Mouse (Mus musculus): ENCODE results near the gene Hes1. TPM values are rescaled to one million over a fixed set of nuclear protein-coding genes. Genes with fewer than 3 reads are reported as not detected.

Hes1 gene
- polyA plus RNA-seq, 1 experiment from 2014 or later, result 19.1 TPM

- 69% methylated on average over 10 of the region's 10 CpGs for WGBS
- Histone ChIP-seq H3K36me3 (no peaks in the 10 kb centered on the region), H3K27ac (no peak overlapping the region), H3K4me3 (no peak overlapping the region), H3K4me2 (no peak overlapping the region), H3K9ac (no peak overlapping the region), H3K27me3 (peaks cover 87% of the 10 kb centered on the region), H3K9me3 (no peaks in the 10 kb centered on the region), H3K4me1 (replicated peaks) (peaks cover 14% of the 10 kb centered on the region)
- ATAC-seq (ENCODE audit: low FRiP score), result no peak
Measured at GRCm38 (mm10) chr16:30055361-30055889, 8.8 kb upstream of the Hes1 start.

GRCm38 (mm10) chr16:30055927-30056326, 8.3 kb upstream of the Hes1 start:
- no peak overlapping the region for H3K27ac ChIP-seq
- H3K4me2 ChIP-seq, result no peak overlapping the region
- no peak for ATAC-seq (ENCODE audit: low FRiP score)
- no peak overlapping the region for H3K9ac ChIP-seq
- H3K4me3 ChIP-seq, result no peak overlapping the region
- H3K36me3 ChIP-seq, result no peaks in the 10 kb centered on the region
- peaks cover 89% of the 10 kb centered on the region for H3K27me3 ChIP-seq
- WGBS, result 82% methylated on average over 7 of the region's 7 CpGs
- no peaks in the 10 kb centered on the region for H3K9me3 ChIP-seq
- peaks cover 19% of the 10 kb centered on the region for H3K4me1 ChIP-seq (replicated peaks)

DNA sequence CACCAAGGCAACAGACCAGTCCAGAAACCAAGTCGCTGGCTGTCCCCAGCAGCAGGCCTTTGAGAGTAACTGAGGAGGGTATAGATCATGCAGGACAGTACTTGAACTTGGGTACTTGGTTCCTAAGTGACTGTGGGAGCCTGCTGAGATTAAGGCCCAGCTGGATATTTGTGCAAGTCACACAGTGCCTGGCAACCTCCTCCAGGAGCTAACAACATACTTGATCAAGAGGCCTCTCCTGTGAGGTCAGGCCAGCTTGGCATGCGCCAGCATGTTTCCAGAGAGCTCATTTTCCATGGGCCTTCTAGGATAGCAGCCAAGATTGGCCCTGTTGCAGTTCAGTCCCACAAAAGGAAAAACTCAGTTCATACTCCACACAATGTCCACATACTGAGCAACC, 7.3 kb upstream of the Hes1 start:
- H3K9me3 ChIP-seq, result no peaks in the 10 kb centered on the region
- no peak overlapping the region for H3K4me3 ChIP-seq
- WGBS, result 58% methylated on average over 2 of the region's 2 CpGs
- ATAC-seq (ENCODE audit: low FRiP score), result peak; percentile 47; the same call in 1 of the 2 replicates
- H3K4me2 ChIP-seq, result no peak overlapping the region
- no peak overlapping the region for H3K27ac ChIP-seq
- peaks cover 90% of the 10 kb centered on the region for H3K27me3 ChIP-seq
- H3K9ac ChIP-seq, result no peak overlapping the region
- H3K4me1 ChIP-seq (replicated peaks), result peaks cover 20% of the 10 kb centered on the region
- H3K36me3 ChIP-seq, result no peaks in the 10 kb centered on the region

- Histone ChIP-seq H3K27me3 (peaks cover 84% of the 10 kb centered on the region), H3K4me3 (no peak overlapping the region), H3K9me3 (no peaks in the 10 kb centered on the region), H3K27ac (no peak overlapping the region; the same call in 1 of the 2 replicates), H3K4me1 (replicated peaks) (peaks cover 34% of the 10 kb centered on the region), H3K4me2 (no peak overlapping the region), H3K9ac (no peak overlapping the region), H3K36me3 (no peaks in the 10 kb centered on the region)
- peak; percentile 25; the same call in 1 of the 2 replicates for ATAC-seq (ENCODE audit: low FRiP score)
- WGBS, result 18% methylated on average over 9 of the region's 9 CpGs
Measured at GRCm38 (mm10) chr16:30058974-30059717, 5.0 kb upstream of the Hes1 start.

- no peak for ATAC-seq (ENCODE audit: low FRiP score)
- H3K27me3 ChIP-seq, result peaks cover 83% of the 10 kb centered on the region
- H3K36me3 ChIP-seq, result no peaks in the 10 kb centered on the region
- H3K4me3 ChIP-seq, result no peak overlapping the region
- H3K27ac ChIP-seq, result no peak overlapping the region
- 8% methylated on average over 8 of the region's 8 CpGs for WGBS
- H3K9ac ChIP-seq, result no peak overlapping the region
- H3K9me3 ChIP-seq, result no peaks in the 10 kb centered on the region
- no peak overlapping the region for H3K4me2 ChIP-seq
- peaks cover 42% of the 10 kb centered on the region for H3K4me1 ChIP-seq (replicated peaks)
Measured at GRCm38 (mm10) chr16:30060412-30060811, 3.8 kb upstream of the Hes1 start.

- no peaks in the 10 kb centered on the region for H3K36me3 ChIP-seq
- no peak for ATAC-seq (ENCODE audit: low FRiP score)
- H3K4me3 ChIP-seq, result peak overlapping the region; percentile 56
- no peaks in the 10 kb centered on the region for H3K9me3 ChIP-seq
- WGBS, result 18% methylated on average over 12 of the region's 12 CpGs
- H3K27ac ChIP-seq, result 0 out of 2 replicates have a peak overlapping the region, but pooled peaks have one; percentile 90
- H3K4me1 ChIP-seq (replicated peaks), result peaks cover 61% of the 10 kb centered on the region
- H3K9ac ChIP-seq, result peak overlapping the region; percentile 82; the same call in 1 of the 2 replicates
- H3K27me3 ChIP-seq, result peaks cover 83% of the 10 kb centered on the region
- peak overlapping the region; percentile 98 for H3K4me2 ChIP-seq
Measured at GRCm38 (mm10) chr16:30062242-30063030, 1.7 kb upstream of the Hes1 start.

GRCm38 (mm10) chr16:30063121-30063881, 883 bp upstream of the Hes1 start:
- WGBS, result 1% methylated on average over 33 of the region's 82 CpGs
- H3K27ac ChIP-seq, result peak overlapping the region; percentile 90
- peak overlapping the region; percentile 82 for H3K9ac ChIP-seq
- peak overlapping the region; percentile 56 for H3K4me3 ChIP-seq
- peaks cover 66% of the 10 kb centered on the region for H3K4me1 ChIP-seq (replicated peaks)
- H3K9me3 ChIP-seq, result no peaks in the 10 kb centered on the region
- H3K4me2 ChIP-seq, result peak overlapping the region; percentile 98
- no peaks in the 10 kb centered on the region for H3K36me3 ChIP-seq
- peak; percentile 27 for ATAC-seq (ENCODE audit: low FRiP score)
- peaks cover 80% of the 10 kb centered on the region for H3K27me3 ChIP-seq

DNA sequence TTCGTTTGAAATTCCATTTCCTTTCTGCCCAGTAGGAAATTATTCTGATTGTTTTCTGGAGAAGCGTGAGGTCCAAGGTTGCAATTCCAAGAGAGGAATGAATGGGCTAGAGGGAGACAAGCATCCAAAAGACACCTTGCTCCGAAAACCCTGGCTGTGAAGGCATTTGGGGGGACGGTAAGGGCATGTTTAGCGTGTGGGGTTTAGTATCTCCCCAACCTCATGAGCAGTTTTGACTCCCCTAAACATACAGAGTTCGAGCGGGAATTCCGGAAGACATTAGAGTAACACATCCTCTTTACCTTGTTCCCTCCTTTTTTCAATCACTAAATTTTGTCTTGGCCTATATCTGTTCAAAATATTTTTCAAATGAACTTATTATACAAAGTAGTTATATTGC, 429 bp downstream of the Hes1 start:
- H3K9ac ChIP-seq, result peak overlapping the region; percentile 82
- H3K4me2 ChIP-seq, result peak overlapping the region; percentile 98
- H3K36me3 ChIP-seq, result no peaks in the 10 kb centered on the region
- peaks cover 77% of the 10 kb centered on the region for H3K27me3 ChIP-seq
- peak overlapping the region; percentile 56 for H3K4me3 ChIP-seq
- H3K4me1 ChIP-seq (replicated peaks), result peaks cover 67% of the 10 kb centered on the region
- ATAC-seq (ENCODE audit: low FRiP score), result no peak
- WGBS, result under 1% methylated on average over 8 of the region's 8 CpGs
- no peaks in the 10 kb centered on the region for H3K9me3 ChIP-seq
- peak overlapping the region; percentile 90 for H3K27ac ChIP-seq

DNA sequence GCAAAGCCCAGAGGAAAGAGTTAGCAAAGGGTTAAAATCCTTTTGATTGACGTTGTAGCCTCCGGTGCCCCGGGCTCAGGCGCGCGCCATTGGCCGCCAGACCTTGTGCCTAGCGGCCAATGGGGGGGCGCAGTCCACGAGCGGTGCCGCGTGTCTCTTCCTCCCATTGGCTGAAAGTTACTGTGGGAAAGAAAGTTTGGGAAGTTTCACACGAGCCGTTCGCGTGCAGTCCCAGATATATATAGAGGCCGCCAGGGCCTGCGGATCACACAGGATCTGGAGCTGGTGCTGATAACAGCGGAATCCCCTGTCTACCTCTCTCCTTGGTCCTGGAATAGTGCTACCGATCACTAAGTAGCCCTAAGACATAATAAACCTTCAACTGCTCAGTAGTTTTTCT, 893 bp downstream of the Hes1 start:
- Histone ChIP-seq H3K9ac (no peak overlapping the region), H3K27me3 (peaks cover 77% of the 10 kb centered on the region), H3K9me3 (no peaks in the 10 kb centered on the region), H3K4me1 (replicated peaks) (peaks cover 68% of the 10 kb centered on the region), H3K36me3 (no peaks in the 10 kb centered on the region), H3K4me3 (peak overlapping the region; percentile 56), H3K4me2 (peak overlapping the region; percentile 98), H3K27ac (peak overlapping the region; percentile 84)
- WGBS, result under 1% methylated on average over 21 of the region's 21 CpGs
- ATAC-seq (ENCODE audit: low FRiP score), result peak; percentile 50

DNA sequence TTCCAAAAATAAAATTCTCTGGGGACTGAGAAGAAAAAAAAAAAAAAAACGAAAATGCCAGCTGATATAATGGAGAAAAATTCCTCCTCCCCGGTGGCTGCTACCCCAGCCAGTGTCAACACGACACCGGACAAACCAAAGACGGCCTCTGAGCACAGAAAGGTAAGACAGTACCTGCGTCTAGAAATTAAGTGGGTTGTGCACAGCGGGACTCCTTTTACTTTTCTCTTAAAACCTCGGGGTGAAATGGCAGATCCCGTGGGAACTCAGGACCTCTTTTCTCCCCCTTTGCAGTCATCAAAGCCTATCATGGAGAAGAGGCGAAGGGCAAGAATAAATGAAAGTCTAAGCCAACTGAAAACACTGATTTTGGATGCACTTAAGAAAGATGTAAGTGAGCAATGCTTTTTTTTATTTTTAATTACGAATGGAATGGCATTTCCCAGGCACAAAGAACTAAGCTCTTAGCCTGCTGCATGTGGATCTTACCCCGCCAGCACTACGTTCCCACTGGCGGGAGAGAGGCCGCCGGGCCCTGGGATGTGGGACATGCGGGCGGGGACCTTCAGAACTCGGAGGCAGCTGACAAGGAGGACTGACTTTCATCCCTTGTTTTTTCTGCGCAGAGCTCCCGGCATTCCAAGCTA, 1.5 kb downstream of the Hes1 start:
- peaks cover 74% of the 10 kb centered on the region for H3K27me3 ChIP-seq
- peak overlapping the region; percentile 98 for H3K4me2 ChIP-seq
- no peak for ATAC-seq (ENCODE audit: low FRiP score)
- H3K36me3 ChIP-seq, result no peaks in the 10 kb centered on the region
- peaks cover 68% of the 10 kb centered on the region for H3K4me1 ChIP-seq (replicated peaks)
- peak overlapping the region; percentile 56 for H3K4me3 ChIP-seq
- peak overlapping the region; percentile 84 for H3K27ac ChIP-seq
- peak overlapping the region; percentile 76 for H3K9ac ChIP-seq
- 0% methylated on average over 21 of the region's 21 CpGs for WGBS
- H3K9me3 ChIP-seq, result no peaks in the 10 kb centered on the region

DNA sequence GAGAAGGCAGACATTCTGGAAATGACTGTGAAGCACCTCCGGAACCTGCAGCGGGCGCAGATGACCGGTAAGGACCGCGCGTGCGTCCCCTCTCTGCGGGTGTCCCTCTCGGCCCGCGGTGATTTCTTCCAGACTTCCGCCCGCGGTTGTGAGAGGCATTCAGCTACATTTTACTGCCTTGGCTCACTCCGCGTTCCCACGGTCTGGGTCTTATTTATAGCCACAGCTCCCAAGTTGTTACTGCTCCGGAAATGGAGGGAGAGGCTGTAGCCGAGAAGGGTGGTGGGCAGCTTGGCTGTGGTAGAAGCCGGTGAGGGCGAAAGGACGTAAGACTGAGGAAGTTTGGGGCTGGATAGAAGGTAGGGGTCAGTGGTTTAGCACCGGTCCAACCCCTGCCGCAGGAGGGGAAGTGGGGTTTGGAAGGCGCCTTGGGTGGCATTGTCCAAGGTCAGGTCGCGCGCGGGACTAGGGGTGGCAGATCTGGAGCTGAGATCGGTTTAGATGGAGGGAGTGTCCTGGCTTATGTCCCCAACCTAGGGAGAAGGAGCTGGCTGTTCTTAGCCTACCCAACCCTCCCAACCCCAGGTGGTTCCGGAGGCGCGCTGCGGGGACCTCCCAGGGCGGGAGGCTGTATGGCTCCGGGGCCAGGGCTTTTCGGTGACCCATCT, 2.1 kb downstream of the Hes1 start:
- Histone ChIP-seq H3K27ac (peak overlapping the region; percentile 84), H3K4me2 (peak overlapping the region; percentile 98), H3K36me3 (no peaks in the 10 kb centered on the region), H3K4me3 (peak overlapping the region; percentile 56), H3K4me1 (replicated peaks) (peaks cover 68% of the 10 kb centered on the region), H3K9me3 (no peaks in the 10 kb centered on the region), H3K9ac (peak overlapping the region; percentile 76), H3K27me3 (peaks cover 74% of the 10 kb centered on the region)
- under 1% methylated on average over 38 of the region's 38 CpGs for WGBS
- no peak for ATAC-seq (ENCODE audit: low FRiP score)
